Mouse (Mus musculus) small intestine, adult 2 months (tissue): ENCODE data around the gene Ap1s2.

Experiments used
- CTCF ChIP-seq: fragments of 200-500 bp; IDR thresholded peaks from 2 replicates; pipeline ENCODE4 v1.5.1; 2012; ENCODE audit warnings: low read depth, mild to moderate bottlenecking, control low read depth, inconsistent platforms, low read length, moderate library complexity, mixed read lengths; ENCODE audit not compliant: insufficient replicate concordance, insufficient read length; ENCODE audit errors: extremely low read depth
- POLR2A ChIP-seq: fragments of 200-500 bp; IDR thresholded peaks from 2 replicates; pipeline ENCODE4 v1.6.1; 2012; ENCODE audit warnings: low read depth, mild to moderate bottlenecking, control low read depth, inconsistent platforms, low read length, moderate library complexity

- no peak for TF ChIP-seq POLR2A
- no peak for TF ChIP-seq CTCF
Observed at GRCm38 (mm10) chrX:163867711-163868379, 41.0 kb upstream of the Ap1s2 start.
